Mouse (Mus musculus) regulatory T cell (primary cell): Measurements from ENCODE around the gene Polr3h.

Experiments used
- in situ Hi-C: fragments of 300-600 bp; cut with MboI, MseI; formaldehyde crosslinking; loops from one replicate; pipeline ENCODE4 v1.15.1; 2025; ENCODE audit warnings: high pct_unique_total_duplicates

The Polr3h gene

DNA sequence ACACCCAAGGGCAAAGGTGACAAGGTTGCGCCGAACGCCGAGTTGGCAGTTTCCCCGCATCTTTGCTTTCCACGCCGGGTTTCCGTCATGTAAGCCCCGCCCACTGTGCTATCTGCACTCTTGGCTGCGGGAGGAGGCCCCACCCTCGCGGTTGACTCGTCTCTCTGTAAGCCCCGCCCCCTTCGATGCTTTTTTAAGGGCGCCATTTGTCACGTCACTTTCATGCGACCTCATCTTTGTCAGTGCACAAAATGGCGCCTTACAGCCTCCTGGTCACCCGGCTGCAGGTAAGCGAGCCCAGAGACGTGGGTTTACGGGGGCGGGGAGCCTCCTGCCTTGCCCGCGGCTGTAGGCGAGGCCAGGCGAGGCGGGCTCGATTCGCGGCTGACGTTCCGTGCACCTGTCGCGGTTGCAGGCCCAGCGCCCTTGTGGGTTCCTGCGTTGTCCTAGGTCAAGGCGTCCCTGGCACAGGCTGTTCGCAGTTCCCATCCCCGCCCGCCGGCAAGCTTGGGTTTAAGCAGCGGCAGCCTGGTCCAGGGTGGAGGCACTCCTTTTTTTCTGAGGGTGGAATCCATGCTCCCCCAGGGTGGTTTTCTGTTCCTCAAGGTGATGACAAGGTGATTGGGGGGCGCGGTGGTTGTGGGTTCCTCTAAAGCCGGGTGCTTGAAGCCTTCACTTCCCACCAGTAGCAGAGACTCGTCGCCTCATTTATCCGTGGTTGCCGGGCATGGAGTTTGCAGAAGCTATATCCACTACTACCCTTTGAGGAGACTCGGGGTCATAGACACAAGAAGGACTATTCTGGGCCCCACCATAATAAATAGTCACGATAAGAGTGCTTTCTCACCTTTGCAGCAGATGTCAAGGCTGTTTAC is 53.5 kb downstream of the Polr3h start, which contains the start of gene Aco2:
Gene Aco2, plus strand, starts transcription at position 48 of the 875 bp plus-strand sequence.
- in situ Hi-C loops = loop anchor here (5.0 to 25.0 kb wide), 2 partner anchors 270 to 1310 kb away; partner anchors contain the start of genes Enthd1 and Grap2

DNA sequence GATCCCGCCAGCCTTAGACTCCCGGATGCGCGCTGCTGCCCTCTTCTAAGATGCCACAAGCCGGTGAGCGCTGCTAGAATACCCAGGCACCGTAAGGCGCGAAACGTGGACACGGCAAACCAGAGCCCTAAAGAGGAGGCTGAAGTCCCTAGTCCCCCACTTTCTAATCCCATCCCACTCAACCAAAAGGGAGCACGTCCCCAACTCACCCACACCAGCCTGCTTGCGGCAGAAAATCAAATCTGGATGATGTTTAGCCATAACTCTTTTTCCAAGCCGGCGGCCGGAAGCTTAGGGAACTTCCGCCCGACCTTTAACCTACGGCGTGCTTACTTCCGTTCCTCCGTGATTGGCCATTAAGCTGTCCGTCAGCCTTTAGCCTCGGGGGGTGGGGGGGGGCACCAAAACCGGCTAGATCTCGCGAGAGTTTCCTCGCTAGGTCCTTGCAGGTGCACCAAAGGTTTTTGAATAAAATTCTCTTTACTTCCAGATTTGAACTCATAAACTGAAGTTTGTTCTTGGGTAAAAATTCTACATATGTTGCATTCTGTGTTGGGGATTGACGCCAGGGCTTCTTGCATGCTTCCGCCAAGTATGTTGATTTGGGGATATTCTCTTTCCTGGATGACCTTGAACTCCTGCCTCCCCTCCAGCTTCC is 54.3 kb downstream of the Polr3h start, which contains the start of gene Phf5a:
Gene Phf5a, minus strand, starts transcription at position 308 of the 658 bp plus-strand sequence.
- in situ Hi-C loops = loop anchor here (5.0 to 25.0 kb wide), 2 partner anchors 271 to 1309 kb away; partner anchors contain the start of genes Enthd1 and Grap2

DNA sequence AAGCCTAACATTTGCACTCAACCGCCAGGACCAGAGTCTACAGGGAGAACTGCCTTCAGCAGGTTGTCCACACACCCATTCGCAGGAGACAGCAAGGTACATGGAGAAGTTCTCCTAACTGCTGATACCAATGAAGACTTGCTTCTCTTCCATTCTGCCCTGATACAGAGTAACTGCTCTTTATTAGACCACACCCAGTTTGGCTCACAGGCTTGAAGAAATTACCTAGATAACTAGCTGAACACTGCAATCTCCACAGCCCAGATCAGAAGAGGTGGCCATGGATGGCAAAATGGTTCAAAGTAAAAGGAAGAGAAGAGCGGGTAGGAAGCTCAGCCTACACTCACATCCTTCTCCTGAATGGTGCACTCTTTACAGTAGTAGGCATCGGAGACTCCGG is 56.1 kb downstream of the Polr3h start:
- in situ Hi-C loops = loop anchor here (5.0 to 25.0 kb wide), 2 partner anchors 272 to 1308 kb away; partner anchors contain the start of genes Enthd1 and Grap2

GRCm38 (mm10) chr15:81864238-81864637 is 61.8 kb downstream of the Polr3h start:
- in situ Hi-C loops = loop anchor here (25.0 kb wide), 1 partner anchor 1302 kb away; the partner anchor contains the start of genes Enthd1 and Grap2

DNA sequence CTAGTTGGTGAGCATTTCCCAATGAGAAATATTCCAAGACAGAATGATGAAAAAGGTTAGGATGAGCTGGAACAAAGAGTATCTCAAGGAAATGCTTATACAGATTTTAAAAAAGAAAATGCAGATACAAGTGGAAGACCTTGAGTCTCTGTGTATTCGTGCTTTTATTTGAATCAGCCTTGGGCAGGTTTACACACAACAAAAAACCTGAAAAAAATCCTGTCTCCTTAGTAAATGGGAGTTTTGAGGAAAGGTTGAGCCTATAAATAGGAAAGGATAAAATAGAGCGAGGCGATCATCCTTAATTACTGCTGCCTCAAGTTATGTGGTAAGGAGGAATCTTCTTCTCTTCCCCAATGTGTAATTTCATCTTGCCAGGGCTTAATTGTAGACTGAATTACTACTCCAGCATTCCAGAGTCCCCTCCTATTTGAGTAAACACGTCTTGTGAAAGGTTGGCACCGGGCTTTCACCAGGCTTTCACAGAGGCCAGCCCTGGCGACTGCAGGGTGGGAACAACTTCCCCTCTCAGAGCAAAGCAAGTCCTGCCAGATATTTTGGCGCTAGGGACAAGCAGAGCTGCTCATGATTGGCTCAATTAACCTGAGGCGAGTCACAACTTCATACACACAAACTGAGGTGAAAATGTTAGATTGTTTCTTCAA is 65.4 kb downstream of the Polr3h start:
- in situ Hi-C loops = loop anchor here (25.0 kb wide), 1 partner anchor 1298 kb away; the partner anchor contains the start of genes Enthd1 and Grap2

GRCm38 (mm10) chr15:81859330-81860255 is 66.4 kb downstream of the Polr3h start:
- in situ Hi-C loops = loop anchor here (25.0 kb wide), 1 partner anchor 1297 kb away; the partner anchor contains the start of genes Enthd1 and Grap2

GRCm38 (mm10) chr15:81858517-81859329 is 67.3 kb downstream of the Polr3h start, which contains the start of gene Tob2:
Gene Tob2 (minus strand): TSS chr15:81858796.
- in situ Hi-C loops = loop anchor here (25.0 kb wide), 1 partner anchor 1296 kb away; the partner anchor contains the start of genes Enthd1 and Grap2

- in situ Hi-C loops = loop anchor here (25.0 kb wide), 1 partner anchor 1296 kb away; the partner anchor contains the start of genes Enthd1 and Grap2
Observed at GRCm38 (mm10) chr15:81858138-81858516, 67.9 kb downstream of the Polr3h start.

DNA sequence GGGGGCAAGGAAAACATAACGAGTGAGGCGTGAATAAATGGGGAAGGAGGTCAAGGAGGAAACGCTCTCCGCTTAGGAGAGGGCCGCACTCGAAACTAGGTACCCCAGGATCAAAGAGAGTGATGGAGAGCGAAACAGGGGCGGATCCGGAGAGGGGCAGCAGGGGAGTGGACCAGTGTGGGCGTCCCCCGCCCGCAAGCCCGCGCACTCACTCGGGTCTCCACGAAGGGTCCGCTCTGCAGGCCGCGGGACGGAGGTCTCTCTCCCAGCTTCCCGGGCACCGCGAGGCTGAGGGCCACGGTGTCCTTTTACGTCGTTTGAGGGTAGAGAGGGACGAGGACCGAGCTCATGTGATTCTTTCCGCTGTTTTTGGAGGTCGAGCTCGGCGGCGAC is 68.3 kb downstream of the Polr3h start:
- in situ Hi-C loops = loop anchor here (25.0 kb wide), 1 partner anchor 1295 kb away; the partner anchor contains the start of genes Enthd1 and Grap2

GRCm38 (mm10) chr15:81856938-81857723 is 68.9 kb downstream of the Polr3h start:
- in situ Hi-C loops = loop anchor here (25.0 kb wide), 1 partner anchor 1295 kb away; the partner anchor contains the start of genes Enthd1 and Grap2

GRCm38 (mm10) chr15:81856030-81856790 is 69.8 kb downstream of the Polr3h start:
- in situ Hi-C loops = loop anchor here (25.0 kb wide), 1 partner anchor 1294 kb away; the partner anchor contains the start of genes Enthd1 and Grap2

DNA sequence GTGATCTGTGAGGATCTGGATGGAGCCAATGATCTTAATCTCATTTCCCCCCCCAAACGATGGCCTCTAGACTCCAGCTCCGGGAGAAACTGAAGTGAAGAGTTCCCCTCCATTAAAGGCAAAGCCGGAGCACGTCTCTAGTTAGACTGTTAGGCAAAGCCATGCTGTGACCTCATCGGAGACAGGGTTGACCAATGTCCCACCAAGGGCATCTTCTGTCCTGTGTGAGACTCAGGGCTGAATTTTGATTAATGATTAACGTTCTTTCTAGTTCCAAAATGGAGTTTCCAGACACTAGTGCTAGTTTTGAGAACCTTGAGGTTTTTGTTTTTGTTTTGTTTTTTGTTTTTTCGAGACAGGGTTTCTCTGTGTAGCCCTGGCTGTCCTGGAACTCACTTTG is 73.0 kb downstream of the Polr3h start:
- in situ Hi-C loops = loop anchor here (25.0 kb wide), 1 partner anchor 1291 kb away; the partner anchor contains the start of genes Enthd1 and Grap2

- in situ Hi-C loops = loop anchor here (25.0 kb wide), 1 partner anchor 1290 kb away; the partner anchor contains the start of genes Enthd1 and Grap2
Observed at GRCm38 (mm10) chr15:81852411-81853000, 73.5 kb downstream of the Polr3h start.

DNA sequence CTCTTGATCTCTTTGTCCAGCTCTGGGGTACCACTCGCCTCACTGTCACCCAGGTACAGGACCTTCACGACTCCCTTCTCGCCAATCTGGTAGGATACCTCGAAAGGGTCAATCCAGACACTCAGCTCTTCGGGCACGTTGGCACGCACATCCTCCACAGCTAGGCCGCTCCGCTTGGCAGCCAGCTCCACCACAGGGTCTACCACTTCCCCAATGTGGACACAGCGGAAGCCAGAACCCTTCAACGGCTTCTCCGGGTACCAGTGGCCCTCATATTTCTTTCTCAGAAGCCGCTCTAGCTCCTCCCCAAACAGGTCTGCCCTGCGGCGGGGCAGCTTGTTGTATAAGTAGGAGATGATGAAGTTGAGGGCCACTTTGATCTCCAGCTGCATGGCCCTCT is 74.7 kb downstream of the Polr3h start:
- in situ Hi-C loops = loop anchor here (25.0 kb wide), 1 partner anchor 1289 kb away; the partner anchor contains the start of genes Enthd1 and Grap2

DNA sequence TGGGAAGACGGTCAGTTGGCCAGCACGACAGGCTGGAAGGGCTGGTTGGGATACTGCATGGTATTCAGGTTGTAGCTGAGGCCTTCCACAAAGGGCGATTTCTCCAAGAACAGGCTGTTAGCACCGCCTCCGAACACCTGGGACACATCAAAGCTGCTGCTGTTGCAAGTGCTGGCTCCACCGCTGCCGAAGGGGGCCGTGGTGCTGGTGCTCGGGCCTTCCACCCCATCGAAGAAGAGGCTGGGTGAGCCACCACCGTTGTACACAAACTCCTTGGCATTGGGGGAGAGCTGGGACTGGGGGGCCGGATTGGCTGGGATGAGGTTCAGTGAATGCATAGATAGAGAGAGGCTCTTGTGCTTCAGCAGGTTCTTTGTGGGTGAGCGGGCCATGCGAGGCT is 75.3 kb downstream of the Polr3h start:
- in situ Hi-C loops = loop anchor here (25.0 kb wide), 1 partner anchor 1288 kb away; the partner anchor contains the start of genes Enthd1 and Grap2

DNA sequence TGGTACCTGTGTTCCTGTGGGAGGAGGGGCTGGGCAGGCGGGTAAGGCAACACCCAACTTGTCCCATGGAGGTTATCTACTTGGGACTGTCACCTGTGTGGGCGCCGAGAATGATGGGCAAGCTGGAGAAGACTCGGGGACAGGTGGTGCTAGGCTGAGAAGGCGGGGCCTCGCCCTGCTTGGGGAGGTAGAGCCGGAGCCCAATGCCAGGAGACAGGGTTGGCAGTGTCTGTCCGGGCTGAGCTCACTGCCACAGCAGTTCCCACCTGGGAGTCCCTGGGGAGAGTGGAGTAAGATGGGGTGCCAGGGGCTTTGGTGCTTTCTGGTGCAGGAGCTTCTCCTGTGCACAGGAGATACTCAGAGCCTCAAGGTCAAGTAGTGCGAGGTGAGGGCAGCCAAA is 76.9 kb downstream of the Polr3h start:
- in situ Hi-C loops = no loop called here

DNA sequence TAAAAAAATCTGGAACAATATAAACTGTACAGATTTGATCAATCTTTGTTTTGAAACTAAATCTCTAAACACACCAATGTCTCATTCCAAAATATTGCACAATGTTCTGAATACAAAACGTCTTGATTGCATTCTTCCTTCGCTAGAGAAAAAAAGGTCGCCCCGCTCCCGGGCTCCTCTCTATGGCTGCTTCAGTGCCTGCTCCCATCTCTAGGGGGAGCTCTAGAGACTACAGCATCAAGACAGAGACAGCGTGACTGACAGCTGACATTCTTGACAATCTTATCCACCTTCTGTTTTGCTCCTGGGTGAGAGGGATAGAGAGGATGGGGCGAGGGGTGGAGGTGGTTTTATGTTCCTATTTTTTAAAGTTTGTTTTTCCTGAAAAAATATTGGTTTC is 77.7 kb downstream of the Polr3h start:
- in situ Hi-C loops = no loop called here
